Mouse (Mus musculus) liver, adult 2 months (tissue): ENCODE results near the gene Osbp2.

Experiments
- CTCF ChIP-seq: fragments of 200-500 bp; IDR thresholded peaks from 2 replicates; pipeline ENCODE4 v1.5.1; 2011; ENCODE audit warnings: low read depth, low read length, control low read depth
- POLR2A ChIP-seq: fragments of 200-500 bp; IDR thresholded peaks from 2 replicates; pipeline ENCODE4 v1.6.1; 2011; ENCODE audit warnings: low read length, control low read depth; ENCODE audit not compliant: insufficient read depth; ENCODE audit errors: extremely low read depth

- no peak for TF ChIP-seq POLR2A
- peak; percentile 70; the same call in 1 of the 2 replicates for TF ChIP-seq CTCF
Measured at GRCm38 (mm10) chr11:3786564-3786963, 77.1 kb downstream of the Osbp2 start.
